Mouse (Mus musculus): ENCODE measurements around the gene Ankrd6.

Gene Ankrd6

GRCm38 (mm10) chr4:32950356-32951034 lies at the start of gene Ankrd6:
Gene Ankrd6, minus strand, starts transcription at chr4:32950841.
- Histone ChIP-seq H3K4me1 (replicated peaks; ENCODE audit: low read depth, low read length) (peaks cover 67% of the 10 kb centered on the region), H3K36me3 (ENCODE audit: insufficient read depth, low read length) (no peaks in the 10 kb centered on the region), H3K4me3 (replicated peaks; ENCODE audit: low read length) (peak within 1 kb of the TSS; percentile 92), H3K9me3 (ENCODE audit: low read length) (no peaks in the 10 kb centered on the region), H3K27me3 (ENCODE audit: insufficient read depth, low read length) (peaks cover 19% of the 10 kb centered on the region)
- no peak for TF ChIP-seq NANOG (IDR thresholded peaks at IDR 0.05; ENCODE audit: borderline replicate concordance, low read length)
- peak; percentile 9; the same call in 1 of the 2 replicates for TF ChIP-seq CTCF (conservative IDR thresholded peaks at IDR 0.05; ENCODE audit: low read length)

- H3K4me3 ChIP-seq (replicated peaks; ENCODE audit: low read length) = no peak overlapping the region
- peaks cover 38% of the 10 kb centered on the region for H3K4me1 ChIP-seq (replicated peaks; ENCODE audit: low read depth, low read length)
- TF ChIP-seq CTCF (conservative IDR thresholded peaks at IDR 0.05; ENCODE audit: low read length) (no peak), POU5F1 (IDR thresholded peaks at IDR 0.05; ENCODE audit: borderline replicate concordance, low read length) (no peak), NANOG (IDR thresholded peaks at IDR 0.05; ENCODE audit: borderline replicate concordance, low read length) (no peak)
- no peaks in the 10 kb centered on the region for H3K9me3 ChIP-seq (ENCODE audit: low read length)
- peaks cover 21% of the 10 kb centered on the region; the same call in 1 of the 2 replicates for H3K36me3 ChIP-seq (ENCODE audit: insufficient read depth, low read length)
- no peaks in the 10 kb centered on the region for H3K27me3 ChIP-seq (ENCODE audit: insufficient read depth, low read length)
These were observed 48.4 kb upstream of the Ankrd6 start for GRCm38 (mm10) chr4:32998996-32999395.

- Histone ChIP-seq H3K36me3 (ENCODE audit: insufficient read depth, low read length) (peaks cover 12% of the 10 kb centered on the region; the same call in 1 of the 2 replicates), H3K4me1 (replicated peaks; ENCODE audit: low read depth, low read length) (peaks cover 50% of the 10 kb centered on the region), H3K27me3 (ENCODE audit: insufficient read depth, low read length) (no peaks in the 10 kb centered on the region), H3K4me3 (replicated peaks; ENCODE audit: low read length) (no peak overlapping the region), H3K9me3 (ENCODE audit: low read length) (no peaks in the 10 kb centered on the region)
- TF ChIP-seq POU5F1 (IDR thresholded peaks at IDR 0.05; ENCODE audit: borderline replicate concordance, low read length) (no peak), CTCF (conservative IDR thresholded peaks at IDR 0.05; ENCODE audit: low read length) (no peak), NANOG (IDR thresholded peaks at IDR 0.05; ENCODE audit: borderline replicate concordance, low read length) (no peak)
These were observed 46.9 kb upstream of the Ankrd6 start for GRCm38 (mm10) chr4:32997571-32997970.

GRCm38 (mm10) chr4:32996083-32996482 lies 45.4 kb upstream of the Ankrd6 start:
- no peaks in the 10 kb centered on the region for H3K9me3 ChIP-seq (ENCODE audit: low read length)
- H3K4me3 ChIP-seq (replicated peaks; ENCODE audit: low read length) = peak overlapping the region; percentile 68
- H3K27me3 ChIP-seq (ENCODE audit: insufficient read depth, low read length) = no peaks in the 10 kb centered on the region
- H3K4me1 ChIP-seq (replicated peaks; ENCODE audit: low read depth, low read length) = peaks cover 59% of the 10 kb centered on the region
- H3K36me3 ChIP-seq (ENCODE audit: insufficient read depth, low read length) = peaks cover 9% of the 10 kb centered on the region; the same call in 1 of the 2 replicates
- no peak for TF ChIP-seq CTCF (conservative IDR thresholded peaks at IDR 0.05; ENCODE audit: low read length)
- TF ChIP-seq POU5F1 (IDR thresholded peaks at IDR 0.05; ENCODE audit: borderline replicate concordance, low read length) = no peak
- TF ChIP-seq NANOG (IDR thresholded peaks at IDR 0.05; ENCODE audit: borderline replicate concordance, low read length) = no peak

- H3K4me3 ChIP-seq (replicated peaks; ENCODE audit: low read length) = no peak overlapping the region
- TF ChIP-seq CTCF (conservative IDR thresholded peaks at IDR 0.05; ENCODE audit: low read length) (peak; percentile 51), POU5F1 (IDR thresholded peaks at IDR 0.05; ENCODE audit: borderline replicate concordance, low read length) (no peak)
- no peaks in the 10 kb centered on the region for H3K27me3 ChIP-seq (ENCODE audit: insufficient read depth, low read length)
- peaks cover 6% of the 10 kb centered on the region; the same call in 1 of the 2 replicates for H3K36me3 ChIP-seq (ENCODE audit: insufficient read depth, low read length)
- no peaks in the 10 kb centered on the region for H3K9me3 ChIP-seq (ENCODE audit: low read length)
- peaks cover 62% of the 10 kb centered on the region for H3K4me1 ChIP-seq (replicated peaks; ENCODE audit: low read depth, low read length)
These were observed 43.5 kb upstream of the Ankrd6 start for GRCm38 (mm10) chr4:32994168-32994567.

GRCm38 (mm10) chr4:32989346-32989745 lies 38.7 kb upstream of the Ankrd6 start:
- H3K36me3 ChIP-seq (ENCODE audit: insufficient read depth, low read length) = no peaks in the 10 kb centered on the region
- peaks cover 2% of the 10 kb centered on the region; the same call in 1 of the 2 replicates for H3K27me3 ChIP-seq (ENCODE audit: insufficient read depth, low read length)
- no peaks in the 10 kb centered on the region for H3K9me3 ChIP-seq (ENCODE audit: low read length)
- no peak for TF ChIP-seq CTCF (conservative IDR thresholded peaks at IDR 0.05; ENCODE audit: low read length)
- no peak for TF ChIP-seq POU5F1 (IDR thresholded peaks at IDR 0.05; ENCODE audit: borderline replicate concordance, low read length)
- TF ChIP-seq NANOG (IDR thresholded peaks at IDR 0.05; ENCODE audit: borderline replicate concordance, low read length) = no peak
- no peak overlapping the region for H3K4me3 ChIP-seq (replicated peaks; ENCODE audit: low read length)
- H3K4me1 ChIP-seq (replicated peaks; ENCODE audit: low read depth, low read length) = peaks cover 65% of the 10 kb centered on the region

GRCm38 (mm10) chr4:32987006-32987405 lies 36.4 kb upstream of the Ankrd6 start:
- TF ChIP-seq NANOG (IDR thresholded peaks at IDR 0.05; ENCODE audit: borderline replicate concordance, low read length) = no peak
- no peak for TF ChIP-seq CTCF (conservative IDR thresholded peaks at IDR 0.05; ENCODE audit: low read length)
- TF ChIP-seq POU5F1 (IDR thresholded peaks at IDR 0.05; ENCODE audit: borderline replicate concordance, low read length) = no peak
- Histone ChIP-seq H3K27me3 (ENCODE audit: insufficient read depth, low read length) (peaks cover 9% of the 10 kb centered on the region), H3K36me3 (ENCODE audit: insufficient read depth, low read length) (no peaks in the 10 kb centered on the region), H3K4me1 (replicated peaks; ENCODE audit: low read depth, low read length) (peaks cover 56% of the 10 kb centered on the region), H3K4me3 (replicated peaks; ENCODE audit: low read length) (peak overlapping the region; percentile 17; the same call in 1 of the 2 replicates), H3K9me3 (ENCODE audit: low read length) (no peaks in the 10 kb centered on the region)

- Histone ChIP-seq H3K4me1 (replicated peaks; ENCODE audit: low read depth, low read length) (peaks cover 63% of the 10 kb centered on the region), H3K9me3 (ENCODE audit: low read length) (no peaks in the 10 kb centered on the region), H3K27me3 (ENCODE audit: insufficient read depth, low read length) (peaks cover 14% of the 10 kb centered on the region), H3K4me3 (replicated peaks; ENCODE audit: low read length) (peak overlapping the region; percentile 89), H3K36me3 (ENCODE audit: insufficient read depth, low read length) (no peaks in the 10 kb centered on the region)
- TF ChIP-seq POU5F1 (IDR thresholded peaks at IDR 0.05; ENCODE audit: borderline replicate concordance, low read length) = no peak
- no peak for TF ChIP-seq CTCF (conservative IDR thresholded peaks at IDR 0.05; ENCODE audit: low read length)
- no peak for TF ChIP-seq NANOG (IDR thresholded peaks at IDR 0.05; ENCODE audit: borderline replicate concordance, low read length)
These were observed 35.0 kb upstream of the Ankrd6 start for GRCm38 (mm10) chr4:32985684-32986083.

Data from E14TG2a.4 (cell line).